In the genomic region with DNA sequence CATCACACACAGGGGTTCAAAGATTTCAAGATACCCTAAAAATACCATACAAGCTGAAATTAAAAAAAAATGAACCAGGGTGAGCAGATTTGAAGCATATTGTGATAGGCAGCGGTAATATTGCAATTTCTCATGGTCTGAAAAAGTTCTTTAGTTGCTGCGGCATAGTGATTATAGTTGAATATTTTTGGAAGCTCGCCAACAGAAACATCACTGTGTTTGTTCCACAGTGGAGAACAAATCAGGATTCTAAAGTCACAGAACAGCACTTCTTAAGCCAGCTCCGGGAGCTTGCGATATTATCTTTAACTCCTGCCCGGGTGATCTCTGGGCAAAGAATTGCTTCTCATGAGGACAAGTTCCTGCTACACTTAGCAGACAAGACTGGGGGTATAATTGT, we compare ENCODE assay signal across 28 mouse cellular contexts. TPM values are rescaled to one million over a fixed set of nuclear protein-coding genes. Genes with fewer than 3 reads are reported as not detected.
"Had no signal": no experiment of that assay in that cellular context is flagged by ENCODE, and none has a peak within 500 bp of the region (broad histone marks: within the 10 kb centered on the region; RNA-seq: fewer than 3 reads in every experiment).

No protein-coding gene starts in this region.

- H3K27me3 ChIP-seq: heart, embryonic 12.5 days; hindbrain, embryonic 13.5 days; hindbrain, embryonic 15.5 days; intestine, embryonic 15.5 days; kidney, embryonic 15.5 days; limb, embryonic 12.5 days had no signal

- H3K9ac ChIP-seq: heart, embryonic 12.5 days; hindbrain, embryonic 13.5 days; hindbrain, embryonic 15.5 days; intestine, embryonic 15.5 days; kidney, embryonic 15.5 days; limb, embryonic 12.5 days had no signal

- H3K4me2 ChIP-seq: heart, embryonic 12.5 days; hindbrain, embryonic 13.5 days; hindbrain, embryonic 15.5 days; intestine, embryonic 15.5 days; kidney, embryonic 15.5 days; limb, embryonic 12.5 days; liver, embryonic 11.5 days had no signal

- ATAC-seq: inflammation-experienced regulatory T-cells, adult 6 months; intestine, embryonic 15.5 days; intestine, postnatal 0 days had no signal

- H3K4me1 ChIP-seq: heart, embryonic 10.5 days; heart, embryonic 12.5 days; hindbrain, embryonic 10.5 days; hindbrain, embryonic 13.5 days; hindbrain, embryonic 15.5 days; intestine, embryonic 15.5 days; kidney, embryonic 15.5 days; limb, embryonic 10.5 days; limb, embryonic 12.5 days had no signal

- H3K36me3 ChIP-seq: heart, embryonic 10.5 days; heart, embryonic 12.5 days; hindbrain, embryonic 10.5 days; hindbrain, embryonic 13.5 days; hindbrain, embryonic 15.5 days; intestine, embryonic 15.5 days; kidney, embryonic 15.5 days; limb, embryonic 10.5 days; limb, embryonic 12.5 days had no signal

- H3K27ac ChIP-seq: gastrocnemius, adult 2 months; heart, embryonic 10.5 days; hindbrain, embryonic 10.5 days; hindbrain, embryonic 13.5 days; hindbrain, embryonic 15.5 days; intestine, embryonic 15.5 days; kidney, embryonic 15.5 days; layer of hippocampus, adult 2 months; left cerebral cortex, adult 2 months; limb, embryonic 10.5 days; limb, embryonic 12.5 days had no signal

- H3K9me3 ChIP-seq: heart, embryonic 10.5 days; heart, embryonic 12.5 days; hindbrain, embryonic 10.5 days; hindbrain, embryonic 13.5 days; hindbrain, embryonic 15.5 days; intestine, embryonic 15.5 days; kidney, embryonic 15.5 days; limb, embryonic 10.5 days; limb, embryonic 12.5 days had no signal

- H3K4me3 ChIP-seq: gastrocnemius, adult 2 months; heart, embryonic 10.5 days; heart, embryonic 12.5 days; hindbrain, embryonic 10.5 days; hindbrain, embryonic 13.5 days; hindbrain, embryonic 15.5 days; intestine, embryonic 15.5 days; kidney, embryonic 15.5 days; layer of hippocampus, adult 2 months; left cerebral cortex, adult 2 months; limb, embryonic 10.5 days; limb, embryonic 12.5 days had no signal

- DNase-seq: gastrocnemius, adult 2 months; gastrocnemius, postnatal 10 days; gastrocnemius, postnatal 25 days; heart, adult 18-20 months; heart, postnatal 4 days; kidney, adult 18-20 months; kidney, adult 9 months; kidney, postnatal 10 days; kidney, postnatal 25 days; kidney, postnatal 4 days; liver had no signal

RNA-seq across cellular contexts. Expression of a gene that starts 20.8 kb away (rescaled TPM):
- polyA plus RNA-seq: heart, embryonic 10.5 days; heart, embryonic 12.5 days; heart, embryonic 14.5 days; heart, embryonic 16.5 days; inflammation-experienced regulatory T-cells, adult 6 months; intestine, embryonic 15.5 days; intestine, postnatal 0 days; kidney, embryonic 15.5 days; limb, embryonic 10.5 days; limb, embryonic 12.5 days; limb, embryonic 14.5 days; liver, embryonic 11.5 days had no signal
